Mouse (Mus musculus): ENCODE data around the gene Setd7. TPM values are rescaled to one million over a fixed set of nuclear protein-coding genes. Genes with fewer than 3 reads are reported as not detected.

The Setd7 gene
- total and polyA plus RNA-seq, 3 experiments: 11.3 to 37.9 (median 15.3) TPM

DNA sequence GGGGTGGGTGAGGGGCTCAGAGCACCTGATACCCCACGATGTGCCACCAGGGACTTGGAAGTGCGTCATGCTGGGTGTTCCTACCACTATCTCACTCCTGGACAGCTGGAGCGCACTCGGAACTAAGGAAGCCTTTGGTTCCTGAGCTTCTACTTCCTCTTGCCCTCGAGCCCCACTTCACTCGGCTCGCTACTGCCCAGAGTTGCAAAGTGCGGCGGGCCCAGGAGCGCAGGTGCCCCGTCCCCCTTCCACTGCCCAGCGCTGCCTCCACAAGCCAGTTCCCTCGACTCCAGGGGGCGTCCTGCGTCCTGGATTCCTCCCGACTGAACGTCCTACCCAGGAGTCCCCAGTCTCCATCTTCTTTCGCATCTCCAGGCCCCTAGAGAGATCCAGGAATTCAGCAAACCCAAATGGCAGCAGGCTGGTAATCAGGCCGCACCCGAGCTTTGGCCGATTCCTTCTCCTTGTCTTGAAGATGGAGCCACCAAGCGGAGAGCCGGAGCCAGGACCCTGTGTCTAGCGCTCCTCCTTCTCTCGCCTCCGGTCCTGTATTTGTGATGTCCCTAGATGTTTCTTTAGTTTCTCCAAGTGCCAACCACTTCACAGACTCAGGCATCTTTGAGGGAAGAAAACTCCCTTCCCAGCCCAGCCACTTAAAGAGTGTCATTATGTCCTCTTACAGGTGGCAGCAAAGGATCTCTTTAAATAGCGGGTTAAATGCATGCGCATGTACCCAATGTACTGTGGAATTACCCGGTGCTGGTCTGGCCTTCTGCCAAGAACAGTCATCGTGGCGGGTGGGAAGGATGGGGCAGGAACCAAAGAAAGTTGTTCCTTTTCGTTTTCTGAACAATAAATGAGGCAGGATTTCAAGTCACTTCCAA, 672 bp upstream of the Setd7 start (continued):
- TF ChIP-seq MAFK (IDR thresholded peaks at IDR 0.05; ENCODE audit: borderline replicate concordance, low read depth, low read length) (no peak), ZKSCAN1 (IDR thresholded peaks at IDR 0.05; ENCODE audit: low read depth, low read length) (no peak), BHLHE40 (IDR thresholded peaks at IDR 0.05; ENCODE audit: borderline replicate concordance, low read depth, low read length) (no peak), USF1 (IDR thresholded peaks at IDR 0.05; ENCODE audit: low read depth, low read length) (no peak), CTCF (IDR thresholded peaks at IDR 0.05 in 2 of 3, conservative IDR thresholded peaks at IDR 0.05 in 1 of 3; ENCODE audit: control insufficient read depth in 1 of 3, insufficient read depth in 1 of 3, low read depth in 2 of 3, low read length in 3 of 3, poor library complexity in 1 of 3, severe bottlenecking in 1 of 3) (peak in 2 of 3 experiments; percentile 26 to 45; a peak in 2 of 6 replicates), JUND (IDR thresholded peaks at IDR 0.05; ENCODE audit: low read depth, low read length) (no peak), POLR2AphosphoS2 (IDR thresholded peaks at IDR 0.05; ENCODE audit: low read length) (no peak), CHD2 (IDR thresholded peaks at IDR 0.05; ENCODE audit: low read length) (no peak; the same call in 1 of the 2 replicates), ETS1 (IDR thresholded peaks at IDR 0.05; ENCODE audit: low read depth, low read length) (peak; percentile 54), CHD1 (IDR thresholded peaks at IDR 0.05; ENCODE audit: low read depth, low read length) (no peak), ZNF384 (IDR thresholded peaks at IDR 0.05; ENCODE audit: low read depth, low read length) (no peak), MXI1 (IDR thresholded peaks at IDR 0.05; ENCODE audit: low read depth, low read length) (peak; percentile 43; the same call in 1 of the 2 replicates), USF2 (IDR thresholded peaks at IDR 0.05; ENCODE audit: borderline replicate concordance in 1 of 2, insufficient read depth in 1 of 2, low read depth in 1 of 2, low read length in 2 of 2) (no peak), RCOR1 (IDR thresholded peaks at IDR 0.05; ENCODE audit: low read depth, low read length) (no peak), HCFC1 (IDR thresholded peaks at IDR 0.05; ENCODE audit: low read depth, low read length) (no peak), POLR2AphosphoS5 (IDR thresholded peaks at IDR 0.05; ENCODE audit: borderline replicate concordance, low read depth, low read length) (no peak), TBP (IDR thresholded peaks at IDR 0.05; ENCODE audit: low read depth, low read length) (no peak), RAD21 (IDR thresholded peaks at IDR 0.05; ENCODE audit: low read depth, low read length) (no peak; the same call in none of the 2 replicates), MEF2A (IDR thresholded peaks at IDR 0.05; ENCODE audit: extremely low read depth, insufficient replicate concordance, low read depth, low read length, poor library complexity, severe bottlenecking) (no peak), NRF1 (IDR thresholded peaks at IDR 0.05; ENCODE audit: insufficient read depth, low read depth, low read length, poor library complexity, severe bottlenecking) (0 out of 2 replicates have a peak, but pooled peaks have one; percentile 35)
